In the genomic region with DNA sequence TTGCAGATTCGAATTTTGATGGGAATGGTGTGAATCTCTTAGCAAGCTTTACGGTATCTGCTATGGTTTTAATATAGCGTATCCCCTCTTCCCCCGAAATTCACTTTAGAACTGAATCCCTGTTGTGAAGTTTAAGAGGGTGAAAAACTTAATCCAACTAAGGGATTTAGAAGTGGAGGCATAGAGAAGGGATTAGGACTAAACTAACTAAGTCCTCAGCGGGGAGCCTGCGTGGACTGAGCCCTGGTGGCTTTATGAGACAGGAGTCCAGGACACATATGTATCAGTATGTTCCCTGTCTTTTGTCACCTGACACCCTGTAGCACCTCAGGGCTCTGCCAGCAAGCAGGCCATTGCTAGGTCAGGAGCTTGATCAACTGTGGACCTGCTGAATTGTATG, we compare ENCODE assay signal across 27 mouse cellular contexts. TPM values are rescaled to one million over a fixed set of nuclear protein-coding genes. Genes with fewer than 3 reads are reported as not detected.
"Had no signal": no experiment of that assay in that cellular context is flagged by ENCODE, and none has a peak within 500 bp of the region (broad histone marks: within the 10 kb centered on the region; RNA-seq: fewer than 3 reads in every experiment).

No protein-coding gene starts in this region.

- DNase-seq: lung, adult 18-20 months; lung, embryonic 14.5 days; lung, postnatal 10 days; lung, postnatal 4 days; right cerebral cortex, adult 18-20 months; right cerebral cortex, postnatal 25 days; right cerebral cortex, postnatal 4 days; spleen, adult 18-20 months; thymus, adult 2 months; thymus, postnatal 25 days; thymus, postnatal 4 days had no signal

- H3K4me3 ChIP-seq: liver, embryonic 12.5 days; midbrain, embryonic 10.5 days; midbrain, embryonic 13.5 days; midbrain, embryonic 15.5 days; myocyte; neural tube, embryonic 13.5 days; neural tube, embryonic 15.5 days had no signal

- H3K27ac ChIP-seq: liver, embryonic 12.5 days; liver, embryonic 14.5 days; midbrain, embryonic 10.5 days; midbrain, embryonic 13.5 days; midbrain, embryonic 15.5 days; neural tube, embryonic 13.5 days; neural tube, embryonic 15.5 days had no signal

RNA-seq across cellular contexts. Expression of a gene that starts 42.9 kb away (rescaled TPM):
- total RNA-seq: megakaryocyte, adult 5-6 weeks; megakaryocyte-erythroid progenitor cell, adult 5-6 weeks had no signal
- polyA plus RNA-seq: liver, embryonic 12.5 days; liver, embryonic 14.5 days; liver, embryonic 16.5 days; lung, embryonic 14.5 days; lung, embryonic 16.5 days; midbrain, embryonic 10.5 days; midbrain, embryonic 13.5 days; midbrain, embryonic 15.5 days; myocyte; neural tube, embryonic 13.5 days; neural tube, embryonic 15.5 days; small intestine, adult 2 months; stomach, embryonic 14.5 days; stomach, embryonic 16.5 days; thymus, adult 2 months; urinary bladder, adult 2 months had no signal
